Mouse (Mus musculus) c-Kit-positive CD71-negative TER-119-negative erythroid progenitor cells, embryonic 14.5 days (primary cell): Measurements from ENCODE around the gene Panx1.
A peak's percentile ranks its signal among the peaks of the same experiment; 100 is the strongest.

Source experiments
- DNase-seq: peaks from one replicate; pipeline ENCODE4 v3.0.0-alpha.2; 2013; ENCODE audit warnings: low read depth

Gene Panx1

GRCm38 (mm10) chr9:15023049-15023448, 22.2 kb downstream of the Panx1 start:
- no peak for DNase-seq

- no peak for DNase-seq
These were observed 24.1 kb downstream of the Panx1 start for GRCm38 (mm10) chr9:15021156-15021555.

- no peak for DNase-seq
These were observed 24.7 kb downstream of the Panx1 start for GRCm38 (mm10) chr9:15020561-15021080.

- no peak for DNase-seq
These were observed 26.5 kb downstream of the Panx1 start for GRCm38 (mm10) chr9:15018756-15019131.

GRCm38 (mm10) chr9:15017791-15018755, 27.2 kb downstream of the Panx1 start:
- DNase-seq = peak; percentile 61

- peak; percentile 72 for DNase-seq
These were observed 29.9 kb downstream of the Panx1 start for GRCm38 (mm10) chr9:15015223-15015956.

- DNase-seq = no peak
These were observed 37.7 kb downstream of the Panx1 start for GRCm38 (mm10) chr9:15007566-15007965.

- DNase-seq = no peak
These were observed 41.0 kb downstream of the Panx1 start for GRCm38 (mm10) chr9:15004298-15004685.

GRCm38 (mm10) chr9:15003676-15004297, 41.5 kb downstream of the Panx1 start:
- DNase-seq = no peak

GRCm38 (mm10) chr9:15002995-15003613, 42.2 kb downstream of the Panx1 start:
- DNase-seq = no peak

GRCm38 (mm10) chr9:14998790-14999189, 46.5 kb downstream of the Panx1 start:
- DNase-seq = no peak

GRCm38 (mm10) chr9:14997271-14998055, 47.8 kb downstream of the Panx1 start:
- DNase-seq = no peak

GRCm38 (mm10) chr9:14995525-14995924, 49.8 kb downstream of the Panx1 start:
- no peak for DNase-seq

- DNase-seq = no peak
These were observed 56.5 kb downstream of the Panx1 start for GRCm38 (mm10) chr9:14988606-14989293.

- no peak for DNase-seq
These were observed 62.1 kb downstream of the Panx1 start for GRCm38 (mm10) chr9:14983141-14983540.

GRCm38 (mm10) chr9:14982683-14983082, 62.6 kb downstream of the Panx1 start:
- DNase-seq = no peak

- DNase-seq = no peak
These were observed 63.6 kb downstream of the Panx1 start for GRCm38 (mm10) chr9:14981539-14982155.

GRCm38 (mm10) chr9:14974251-14975232, 70.7 kb downstream of the Panx1 start:
- DNase-seq = no peak

- no peak for DNase-seq
These were observed 71.5 kb downstream of the Panx1 start for GRCm38 (mm10) chr9:14973762-14974161.
